Mouse (Mus musculus) stomach, postnatal 0 days (tissue): ENCODE results near the gene Neb. TPM values are rescaled to one million over a fixed set of nuclear protein-coding genes. Genes with fewer than 3 reads are reported as not detected.

Source experiments
- ATAC-seq: fragments of 200-750 bp; cut with Nextera tagmentation; 2 replicates; pipeline ENCODE4 v1.8.0; 2017; ENCODE audit not compliant: low FRiP score, low TSS enrichment
- DNase-seq: peaks from one replicate; pipeline ENCODE4 v3.0.0-alpha.2; 2016; ENCODE audit warnings: low spot score
- H3K27ac ChIP-seq: fragments of 300-500 bp; sonication (generic); replicated peaks from 2 replicates; pipeline ENCODE4 v1.5.1; 2014; ENCODE audit warnings: mild to moderate bottlenecking, control low read depth
- H3K27me3 ChIP-seq: fragments of 300-500 bp; sonication (generic); 2 replicates; pipeline ENCODE4 v1.6.1; 2014; ENCODE audit warnings: low read length; ENCODE audit not compliant: control insufficient read depth, insufficient read depth
- H3K36me3 ChIP-seq: fragments of 300-500 bp; sonication (generic); 2 replicates; pipeline ENCODE4 v1.6.1; 2014; ENCODE audit warnings: low read length, mixed read lengths; ENCODE audit not compliant: control insufficient read depth, insufficient read depth
- H3K4me1 ChIP-seq: fragments of 300-500 bp; sonication (generic); replicated peaks from 2 replicates; pipeline ENCODE4 v1.6.1; 2014; ENCODE audit warnings: antibody characterized with exemption; ENCODE audit not compliant: control insufficient read depth, insufficient read depth
- H3K4me2 ChIP-seq: fragments of 300-500 bp; sonication (generic); replicated peaks from 2 replicates; pipeline ENCODE4 v1.6.1; 2014; ENCODE audit warnings: low read depth, mild to moderate bottlenecking, control low read depth, moderate library complexity
- H3K4me3 ChIP-seq: fragments of 300-500 bp; sonication (generic); 2 replicates; pipeline ENCODE4 v1.5.1; 2014; ENCODE audit warnings: low read depth, low read length, control low read depth
- H3K9ac ChIP-seq: fragments of 300-500 bp; sonication (generic); 2 replicates; pipeline ENCODE4 v1.6.1; 2014; ENCODE audit warnings: mild to moderate bottlenecking, low read length, control low read depth, mixed read lengths
- H3K9me3 ChIP-seq: fragments of 300-500 bp; sonication (generic); 2 replicates; pipeline ENCODE4 v1.6.1; 2016; ENCODE audit warnings: low read length; ENCODE audit not compliant: control insufficient read depth
- CTCF ChIP-seq: IDR thresholded peaks from 2 replicates; pipeline ENCODE4 v1.5.1; 2016; ENCODE audit warnings: antibody characterized with exemption, low read depth, mild to moderate bottlenecking, moderate library complexity
- EP300 ChIP-seq: optimal IDR thresholded peaks from 2 replicates; pipeline ENCODE3; 2016; ENCODE audit warnings: antibody characterized with exemption
- WGBS: fragments of 180-500 bp; shearing (Covaris S2); extraction: QIAGEN DNeasy Blood & Tissue Kit; methylation state at CpG from one replicate; pipeline ENCODE4 v1.1.7; 2014; 5-methylcytosine and 5-hydroxymethylcytosine counted together
- polyA plus RNA-seq: library from polyadenylated mRNA; unstranded; fragments of >200 nt; fragmentation: Nextera tagmentation; extraction: Ambion mirVana; gene quantifications from 2 replicates; pipeline ENCODE4 v1.2.1, GENCODE M21; 2015

The Neb gene
- polyA plus RNA-seq, 1 experiment from 2014 or later, result 1.2 TPM

DNA sequence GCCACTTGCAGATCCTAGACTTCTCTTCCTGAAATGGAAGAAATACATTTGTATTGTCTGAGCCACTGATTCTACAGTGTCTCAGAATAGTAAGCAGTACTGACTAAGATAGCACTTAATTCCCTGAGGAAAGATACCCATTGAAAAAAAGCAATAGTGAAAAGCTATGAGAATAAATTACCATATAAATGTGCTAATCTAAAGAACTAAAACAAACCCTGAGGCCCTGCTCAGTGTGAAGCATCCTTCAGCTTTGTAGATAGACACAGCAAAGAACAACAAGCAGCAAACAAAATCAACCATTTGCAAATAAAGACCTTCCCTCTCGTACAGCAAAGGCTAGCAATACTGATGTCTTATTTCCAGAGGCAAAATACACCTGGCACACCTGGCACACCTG is 18.6 kb downstream of the Neb start:
- ATAC-seq (no peak), DNase-seq (no peak)
- Histone ChIP-seq H3K27me3 (no peaks in the 10 kb centered on the region), H3K4me3 (no peak overlapping the region), H3K27ac (no peak overlapping the region), H3K4me1 (no peaks in the 10 kb centered on the region), H3K9me3 (no peaks in the 10 kb centered on the region), H3K4me2 (no peak overlapping the region), H3K9ac (no peak overlapping the region), H3K36me3 (no peaks in the 10 kb centered on the region)
- WGBS, result 83% methylated on average over 1 of the region's 1 CpGs
- TF ChIP-seq CTCF (no peak), EP300 (no peak)

DNA sequence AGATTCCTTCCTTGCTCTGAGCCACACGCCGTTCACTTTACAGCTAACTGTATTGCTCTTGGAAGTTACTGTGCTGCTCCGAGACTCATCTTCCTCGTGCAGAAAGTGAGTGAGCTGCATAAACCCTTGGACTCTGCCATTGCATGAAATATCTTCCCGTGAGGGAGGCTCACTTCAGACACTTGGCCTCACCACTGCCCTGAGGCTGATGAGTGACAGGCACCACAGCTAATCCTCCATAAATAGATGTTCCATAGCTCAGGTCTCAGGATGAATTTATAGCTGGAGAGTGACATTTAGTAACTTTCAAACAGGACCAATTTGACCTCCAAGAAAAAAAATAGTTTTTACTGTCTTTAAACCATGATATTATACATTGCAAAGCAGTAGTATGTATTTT is 20.1 kb downstream of the Neb start:
- H3K9ac ChIP-seq, result no peak overlapping the region
- ATAC-seq (no peak), DNase-seq (no peak)
- H3K4me3 ChIP-seq, result no peak overlapping the region
- H3K4me1 ChIP-seq, result no peaks in the 10 kb centered on the region
- H3K36me3 ChIP-seq, result no peaks in the 10 kb centered on the region
- no peak overlapping the region for H3K4me2 ChIP-seq
- no peak for TF ChIP-seq CTCF
- TF ChIP-seq EP300, result no peak
- H3K9me3 ChIP-seq, result no peaks in the 10 kb centered on the region
- WGBS, result 78% methylated on average over 5 of the region's 5 CpGs
- no peaks in the 10 kb centered on the region for H3K27me3 ChIP-seq
- no peak overlapping the region for H3K27ac ChIP-seq

DNA sequence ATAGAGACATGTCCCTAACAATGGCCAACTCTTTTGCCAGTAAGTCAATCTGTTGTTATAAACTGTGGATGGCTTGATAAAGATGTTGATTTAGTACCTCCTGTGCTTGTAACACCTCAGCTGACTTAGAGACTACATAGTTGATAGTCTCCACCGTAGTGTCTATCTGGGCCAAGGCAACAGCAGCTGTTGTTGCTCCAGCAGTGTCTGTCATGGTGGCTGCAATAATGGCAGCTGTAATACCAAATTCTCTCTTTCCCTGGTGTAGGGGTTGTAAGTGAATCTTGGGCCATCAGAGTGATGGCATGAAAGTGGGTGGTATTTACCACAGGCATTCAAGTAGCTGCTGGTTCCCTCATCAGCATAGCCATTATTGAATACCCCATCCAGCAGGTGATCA is 27.2 kb downstream of the Neb start:
- H3K9me3 ChIP-seq, result no peaks in the 10 kb centered on the region
- WGBS, result 85% methylated on average over 1 of the region's 1 CpGs
- no peak overlapping the region for H3K27ac ChIP-seq
- H3K4me1 ChIP-seq, result no peaks in the 10 kb centered on the region
- H3K4me2 ChIP-seq, result no peak overlapping the region
- H3K27me3 ChIP-seq, result no peaks in the 10 kb centered on the region
- no peaks in the 10 kb centered on the region for H3K36me3 ChIP-seq
- DNase-seq (no peak), ATAC-seq (no peak)
- H3K4me3 ChIP-seq, result no peak overlapping the region
- no peak for TF ChIP-seq EP300
- TF ChIP-seq CTCF, result no peak
- H3K9ac ChIP-seq, result no peak overlapping the region

DNA sequence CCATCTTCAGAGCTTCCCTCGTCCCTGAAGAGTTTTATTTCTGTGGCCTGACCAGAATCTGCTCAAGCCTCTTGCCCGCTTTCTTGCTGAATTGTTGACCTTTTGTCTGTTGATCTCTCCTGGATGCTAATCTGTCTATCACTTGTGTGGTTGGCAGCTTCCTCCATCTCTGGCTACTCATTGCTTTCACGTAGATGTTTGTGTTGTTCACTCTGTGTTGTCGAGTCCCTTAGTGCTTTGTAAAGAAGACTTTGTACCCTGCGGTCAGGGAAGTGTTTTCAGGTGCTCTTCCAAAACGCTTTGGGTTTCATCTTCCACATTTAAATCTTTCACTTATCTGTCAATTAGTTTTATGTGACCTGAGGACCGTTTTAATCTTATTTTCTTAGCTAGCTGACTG is 37.3 kb downstream of the Neb start:
- no peaks in the 10 kb centered on the region for H3K36me3 ChIP-seq
- H3K4me2 ChIP-seq, result no peak overlapping the region
- H3K27ac ChIP-seq, result no peak overlapping the region
- WGBS, result 68% methylated on average over 7 of the region's 7 CpGs
- no peaks in the 10 kb centered on the region for H3K4me1 ChIP-seq
- H3K27me3 ChIP-seq, result no peaks in the 10 kb centered on the region
- ATAC-seq, result no peak
- no peaks in the 10 kb centered on the region for H3K9me3 ChIP-seq
- H3K9ac ChIP-seq, result no peak overlapping the region
- TF ChIP-seq EP300, result no peak
- no peak for TF ChIP-seq CTCF
- no peak for DNase-seq
- no peak overlapping the region for H3K4me3 ChIP-seq

DNA sequence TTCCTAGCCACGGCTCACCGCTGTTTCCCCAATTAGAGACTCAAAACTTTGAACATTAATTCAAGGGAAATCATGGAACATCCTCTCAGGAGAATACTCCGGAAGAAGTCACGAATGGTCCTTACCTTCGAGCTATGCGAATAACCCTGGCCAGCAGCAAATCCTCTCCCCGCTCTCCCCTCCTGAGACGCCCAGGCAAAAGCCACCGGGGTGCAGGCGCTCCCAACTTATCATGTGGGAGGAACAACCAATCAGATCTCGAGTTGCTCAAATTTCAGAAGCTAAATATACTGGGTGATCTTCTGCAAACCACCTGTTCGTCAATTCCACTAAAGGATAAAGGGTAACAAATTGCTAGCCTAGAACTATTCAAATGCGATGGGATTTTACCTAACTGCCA is 42.7 kb downstream of the Neb start:
- WGBS, result 78% methylated on average over 13 of the region's 13 CpGs

DNA sequence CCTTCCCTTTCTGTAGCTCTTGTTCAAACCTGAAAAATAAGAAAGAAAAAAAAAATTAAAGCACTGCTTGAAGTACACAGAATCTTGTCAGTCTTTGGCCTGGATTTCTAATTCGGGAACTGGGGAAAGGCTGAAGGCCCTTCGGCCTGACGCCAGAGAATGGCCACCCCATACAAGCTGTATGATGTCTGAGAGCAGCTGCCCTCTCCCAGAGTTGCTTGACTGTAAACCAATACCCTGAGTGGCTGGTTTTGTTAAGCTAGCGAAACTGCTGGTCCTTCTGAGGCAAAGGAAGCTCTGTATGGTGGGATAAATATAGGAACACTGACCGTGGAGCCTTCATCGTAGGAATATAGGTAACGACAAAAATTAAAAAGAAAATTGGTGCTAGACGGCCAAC is 43.2 kb downstream of the Neb start:
- 88% methylated on average over 8 of the region's 8 CpGs for WGBS
- Histone ChIP-seq H3K9ac (no peak overlapping the region), H3K36me3 (no peaks in the 10 kb centered on the region), H3K27me3 (no peaks in the 10 kb centered on the region), H3K9me3 (no peaks in the 10 kb centered on the region), H3K27ac (no peak overlapping the region), H3K4me3 (no peak overlapping the region), H3K4me1 (no peaks in the 10 kb centered on the region), H3K4me2 (no peak overlapping the region)
- no peak for TF ChIP-seq CTCF
- no peak for TF ChIP-seq EP300
- no peak for ATAC-seq
- no peak for DNase-seq

More for the DNA sequence above, 42.7 kb downstream of the Neb start:
- Histone ChIP-seq H3K9ac (no peak overlapping the region), H3K4me1 (no peaks in the 10 kb centered on the region), H3K4me2 (no peak overlapping the region), H3K9me3 (no peaks in the 10 kb centered on the region), H3K27ac (no peak overlapping the region), H3K36me3 (no peaks in the 10 kb centered on the region), H3K4me3 (no peak overlapping the region), H3K27me3 (no peaks in the 10 kb centered on the region)
- ATAC-seq (no peak), DNase-seq (no peak)
- TF ChIP-seq EP300, result no peak
- no peak for TF ChIP-seq CTCF

DNA sequence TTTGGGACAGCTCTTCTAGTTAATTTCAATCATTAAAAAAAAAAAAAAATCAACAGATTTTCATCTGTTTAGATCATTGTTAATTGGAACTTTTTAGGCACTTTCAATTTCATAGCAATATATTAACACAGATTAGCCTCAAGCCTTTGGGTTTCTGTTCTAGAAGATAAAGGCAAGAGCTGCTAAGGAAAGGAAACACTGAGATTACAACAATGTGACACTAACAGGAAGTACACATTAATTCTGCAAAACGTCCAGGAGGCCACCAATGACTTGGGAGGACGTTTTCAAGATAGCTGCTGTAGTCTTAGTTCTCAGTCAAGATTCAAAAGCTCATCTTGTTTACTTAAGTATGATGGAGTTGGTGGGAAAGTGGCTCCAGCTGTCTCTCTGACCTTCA is 44.7 kb downstream of the Neb start:
- Histone ChIP-seq H3K9ac (no peak overlapping the region), H3K4me3 (no peak overlapping the region), H3K4me1 (no peaks in the 10 kb centered on the region), H3K4me2 (no peak overlapping the region), H3K9me3 (no peaks in the 10 kb centered on the region), H3K27me3 (no peaks in the 10 kb centered on the region), H3K36me3 (no peaks in the 10 kb centered on the region), H3K27ac (no peak overlapping the region)
- no peak for DNase-seq
- 11% methylated on average over 2 of the region's 2 CpGs for WGBS
- TF ChIP-seq CTCF (no peak), EP300 (no peak)
- no peak for ATAC-seq
